ENCODE assay signal across 16 mouse cellular contexts in the genomic region with DNA sequence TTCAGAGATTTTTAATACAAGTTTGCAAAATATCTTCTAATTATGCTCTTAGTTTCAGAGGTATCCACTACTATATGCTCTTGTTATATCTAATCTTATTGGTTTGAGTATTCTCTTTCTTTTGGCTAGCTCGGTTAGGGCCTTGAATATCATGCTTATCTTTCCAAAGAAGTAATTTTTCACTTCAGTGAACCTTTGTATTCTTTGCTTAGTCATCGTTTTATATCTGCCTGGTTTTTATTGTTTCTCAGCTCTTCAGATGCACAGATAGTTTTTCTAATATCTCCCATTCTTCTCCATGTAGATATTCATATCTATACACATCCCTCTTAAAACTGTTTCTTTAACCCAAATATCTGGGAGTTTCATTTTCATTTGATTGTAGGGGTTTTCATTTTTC.
"Had no signal": no experiment of that assay in that cellular context is flagged by ENCODE, and none has a peak within 500 bp of the region (broad histone marks: within the 10 kb centered on the region; RNA-seq: fewer than 3 reads in every experiment).

No protein-coding gene starts in this region.

- H3K36me3 ChIP-seq: neural tube, embryonic 13.5 days; neural tube, embryonic 15.5 days; stomach, embryonic 15.5 days had no signal

- H3K27me3 ChIP-seq: neural tube, embryonic 13.5 days; neural tube, embryonic 15.5 days; stomach, embryonic 15.5 days had no signal

- H3K4me3 ChIP-seq: neural tube, embryonic 13.5 days; neural tube, embryonic 15.5 days; stomach, embryonic 15.5 days had no signal

- H3K4me1 ChIP-seq: neural tube, embryonic 13.5 days; neural tube, embryonic 15.5 days; stomach, embryonic 15.5 days had no signal

- H3K9me3 ChIP-seq: neural tube, embryonic 15.5 days; stomach, embryonic 15.5 days had no signal

- DNase-seq: retina, postnatal 1 day; right cerebral cortex, adult 18-20 months; right cerebral cortex, postnatal 14 days; right cerebral cortex, postnatal 25 days; right cerebral cortex, postnatal 4 days; spleen, adult 18-20 months; thymus, adult 18-20 months; thymus, adult 2 months; thymus, postnatal 14 days; thymus, postnatal 25 days; thymus, postnatal 36 days; thymus, postnatal 4 days had no signal

- H3K9ac ChIP-seq: neural tube, embryonic 13.5 days; neural tube, embryonic 15.5 days; stomach, embryonic 15.5 days had no signal

- H3K27ac ChIP-seq: neural tube, embryonic 13.5 days; neural tube, embryonic 15.5 days; stomach, embryonic 15.5 days; stomach, postnatal 0 days had no signal
